ENCODE assay signal across 8 mouse cellular contexts in the genomic region with DNA sequence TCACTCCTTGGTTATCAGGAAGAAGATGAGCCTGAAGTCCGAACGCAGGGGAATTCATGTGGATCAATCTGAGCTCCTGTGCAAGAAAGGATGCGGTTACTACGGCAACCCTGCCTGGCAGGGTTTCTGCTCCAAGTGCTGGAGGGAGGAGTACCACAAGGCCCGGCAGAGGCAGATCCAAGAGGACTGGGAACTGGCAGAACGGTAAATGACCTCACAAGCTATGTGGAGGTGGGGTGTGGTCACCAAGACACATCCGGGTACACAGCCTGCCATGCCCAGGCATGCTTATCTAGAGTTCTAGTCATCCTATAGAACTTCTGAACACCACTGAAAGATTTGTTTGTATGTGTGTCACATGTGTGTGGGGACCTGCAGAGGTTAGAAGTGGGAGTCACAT. TPM values are rescaled to one million over a fixed set of nuclear protein-coding genes. Genes with fewer than 3 reads are reported as not detected.
A peak's percentile ranks its signal among the peaks of the same experiment; 100 is the strongest.
DNase-seq lines count a peak whose midpoint lies in the region; ATAC-seq lines count a peak whose summit lies in the region.

No protein-coding gene starts in this region.

- no peak for ATAC-seq in hindbrain, embryonic 13.5 days (ENCODE audit: low FRiP score)
- ATAC-seq in hindbrain, embryonic 12.5 days (ENCODE audit: low FRiP score) = no peak

- H3K27me3 ChIP-seq in hindbrain, embryonic 13.5 days = no peaks in the 10 kb centered on the region
- no peaks in the 10 kb centered on the region for H3K27me3 ChIP-seq in hindbrain, embryonic 12.5 days

- H3K4me2 ChIP-seq in hindbrain, embryonic 13.5 days = no peak overlapping the region
- H3K4me2 ChIP-seq in hindbrain, embryonic 12.5 days (replicated peaks) = no peak overlapping the region

- peaks cover 34% of the 10 kb centered on the region for H3K36me3 ChIP-seq in hindbrain, embryonic 13.5 days
- peaks cover 32% of the 10 kb centered on the region for H3K36me3 ChIP-seq in hindbrain, embryonic 12.5 days

- H3K27ac ChIP-seq in hindbrain, embryonic 13.5 days = peak overlapping the region; percentile 24; the same call in 1 of the 2 replicates
- H3K27ac ChIP-seq in hindbrain, embryonic 12.5 days = no peak overlapping the region

- H3K9ac ChIP-seq in hindbrain, embryonic 13.5 days = no peak overlapping the region
- no peak overlapping the region for H3K9ac ChIP-seq in hindbrain, embryonic 12.5 days

- no peaks in the 10 kb centered on the region for H3K9me3 ChIP-seq in hindbrain, embryonic 13.5 days
- no peaks in the 10 kb centered on the region for H3K9me3 ChIP-seq in hindbrain, embryonic 12.5 days (replicated peaks)

- DNase-seq in R1 (ENCODE audit: low read depth, low spot score) = peak; percentile 86
- peak; percentile 39 to 42 for DNase-seq in layer of hippocampus, adult 8-10 months (ENCODE audit: low spot score in 2 of 2)
- peak; percentile 21 for DNase-seq in retina, postnatal 1 day
- DNase-seq in adrenal gland, postnatal 4 days (ENCODE audit: low spot score in 2 of 2) = no peak
- DNase-seq in gastrocnemius, postnatal 10 days = no peak
- no peak for DNase-seq in adrenal gland, postnatal 14 days

- no peak overlapping the region for H3K4me3 ChIP-seq in hindbrain, embryonic 13.5 days
- no peak overlapping the region for H3K4me3 ChIP-seq in hindbrain, embryonic 12.5 days

- 34% methylated on average over 7 of the region's 7 CpGs for WGBS in hindbrain, embryonic 13.5 days
- 54% methylated on average over 7 of the region's 7 CpGs for WGBS in hindbrain, embryonic 12.5 days

- peaks cover 11% of the 10 kb centered on the region for H3K4me1 ChIP-seq in hindbrain, embryonic 13.5 days (replicated peaks)
- peaks cover 8% of the 10 kb centered on the region; the same call in 1 of the 2 replicates for H3K4me1 ChIP-seq in hindbrain, embryonic 12.5 days

RNA-seq across cellular contexts. Expression of a gene that starts 15.8 kb away (rescaled TPM):
- polyA plus RNA-seq in hindbrain, embryonic 13.5 days (2015; fragmentation: Nextera tagmentation; extraction: Ambion mirVana) = 40.6 and 40.8 TPM in 2 replicates
- 33.3 and 38.2 TPM in 2 replicates for polyA plus RNA-seq in hindbrain, embryonic 12.5 days (2016; fragmentation: Nextera tagmentation; extraction: Ambion mirVana)
- total RNA-seq in layer of hippocampus, adult 8-10 months (2022) = 10 to 100 TPM; 48.9 to 51.9 (median 49.3) TPM
- 10 to 100 TPM; 36.5 to 43.2 TPM for total RNA-seq in adrenal gland, postnatal 4 days (2021)
- total RNA-seq in gastrocnemius, postnatal 10 days (2021) = 10 to 100 TPM; 33.3 to 39.3 TPM
- total RNA-seq in adrenal gland, postnatal 14 days (2021) = 40.6 and 42.7 TPM in 2 replicates

RNA-seq across cellular contexts. Expression of a gene that starts 29.5 kb away (rescaled TPM):
- 23.0 and 25.5 TPM in 2 replicates for polyA plus RNA-seq in hindbrain, embryonic 13.5 days (2015; fragmentation: Nextera tagmentation; extraction: Ambion mirVana)
- polyA plus RNA-seq in hindbrain, embryonic 12.5 days (2016; fragmentation: Nextera tagmentation; extraction: Ambion mirVana) = 31.0 and 31.1 TPM in 2 replicates
- 10 to 100 TPM; 40.7 to 43.8 (median 41.8) TPM for total RNA-seq in layer of hippocampus, adult 8-10 months (2022)
- total RNA-seq in adrenal gland, postnatal 4 days (2021) = 10 to 100 TPM; 56.0 to 61.9 TPM
- 10 to 100 TPM; 25.2 to 29.9 TPM for total RNA-seq in gastrocnemius, postnatal 10 days (2021)
- 46.4 and 51.7 TPM in 2 replicates for total RNA-seq in adrenal gland, postnatal 14 days (2021)

RNA-seq across cellular contexts. Expression of a gene that starts 42.7 kb away (rescaled TPM):
- 13.2 and 13.7 TPM in 2 replicates for polyA plus RNA-seq in hindbrain, embryonic 13.5 days (2015; fragmentation: Nextera tagmentation; extraction: Ambion mirVana)
- 8.7 and 10.1 TPM in 2 replicates for polyA plus RNA-seq in hindbrain, embryonic 12.5 days (2016; fragmentation: Nextera tagmentation; extraction: Ambion mirVana)
- 10 to 100 TPM; 11.4 to 18.4 (median 12.8) TPM for total RNA-seq in layer of hippocampus, adult 8-10 months (2022)
- total RNA-seq in adrenal gland, postnatal 4 days (2021) = 1 to 10 TPM; 7.8 to 9.4 TPM
- total RNA-seq in gastrocnemius, postnatal 10 days (2021) = 1 to 10 TPM; 3.9 to 5.7 TPM
- 8.7 and 10.0 TPM in 2 replicates for total RNA-seq in adrenal gland, postnatal 14 days (2021)

Comparison
In these comparisons a context has a peak if more than half of its experiments do, and no peak if none do; other contexts are left out.
1. DNase-seq: peak in R1 (single experiment), layer of hippocampus, adult 8-10 months (2 of 2) and retina, postnatal 1 day (single experiment); none in adrenal gland, postnatal 4 days (0 of 2), gastrocnemius, postnatal 10 days (single experiment) and adrenal gland, postnatal 14 days (single experiment).